ENCODE assay signal across 8 mouse cellular contexts in genomic region chr2:153052700-153053351, GRCm38 (mm10). TPM values are rescaled to one million over a fixed set of nuclear protein-coding genes. Genes with fewer than 3 reads are reported as not detected.
A peak's percentile ranks its signal among the peaks of the same experiment; 100 is the strongest.
DNase-seq lines count a peak whose midpoint lies in the region; ATAC-seq and TF ChIP-seq lines count a peak whose summit lies in the region.
"Had no signal": no experiment of that assay in that cellular context is flagged by ENCODE, and none has a peak within 500 bp of the region (broad histone marks: within the 10 kb centered on the region; RNA-seq: fewer than 3 reads in every experiment).

No protein-coding gene starts in this region.

- DNase-seq in liver, embryonic 11.5 days (ENCODE audit: low spot score): no peak
- no peak for DNase-seq in liver
- peak; percentile 24 for DNase-seq in brain, embryonic 14.5 days (ENCODE audit: low read depth)
- DNase-seq in gastrocnemius, postnatal 14 days: no peak
- DNase-seq: liver, embryonic 13.5 days had no signal

- H3K9ac ChIP-seq in liver, embryonic 11.5 days (ENCODE audit: low read depth, low read length): no peak overlapping the region
- H3K9ac ChIP-seq in embryonic facial prominence, embryonic 13.5 days: peak overlapping the region; percentile 36; the same call in 1 of the 2 replicates
- no peak overlapping the region for H3K9ac ChIP-seq in neural tube, embryonic 15.5 days (replicated peaks)
- H3K9ac ChIP-seq in heart, embryonic 11.5 days (ENCODE audit: low read depth, low read length): no peak overlapping the region
- H3K9ac ChIP-seq: liver, embryonic 13.5 days had no signal

- 7% methylated on average over 30 of the region's 30 CpGs for WGBS in liver, embryonic 11.5 days
- WGBS in embryonic facial prominence, embryonic 13.5 days: 6% methylated on average over 27 of the region's 30 CpGs
- WGBS in neural tube, embryonic 15.5 days: 8% methylated on average over 30 of the region's 30 CpGs
- WGBS in heart, embryonic 11.5 days (ENCODE audit: insufficient replicate concordance): 6% methylated on average over 30 of the region's 30 CpGs

- no peaks in the 10 kb centered on the region for H3K36me3 ChIP-seq in liver, embryonic 11.5 days (ENCODE audit: control insufficient read depth, insufficient read depth, low read length)
- no peaks in the 10 kb centered on the region for H3K36me3 ChIP-seq in embryonic facial prominence, embryonic 13.5 days
- H3K36me3 ChIP-seq in neural tube, embryonic 15.5 days: peaks cover 28% of the 10 kb centered on the region
- no peaks in the 10 kb centered on the region for H3K36me3 ChIP-seq in heart, embryonic 11.5 days (ENCODE audit: control insufficient read depth, insufficient read depth, low read length)
- H3K36me3 ChIP-seq: liver, embryonic 13.5 days had no signal

- TF ChIP-seq CTCF in brain, embryonic 14.5 days (IDR thresholded peaks at IDR 0.05; ENCODE audit: borderline replicate concordance, extremely low read depth, insufficient read depth, insufficient read length): peak; percentile 25; the same call in 1 of the 2 replicates

- no peak overlapping the region for H3K27ac ChIP-seq in liver, embryonic 11.5 days (ENCODE audit: low read depth, low read length)
- H3K27ac ChIP-seq in embryonic facial prominence, embryonic 13.5 days: no peak overlapping the region
- no peak overlapping the region for H3K27ac ChIP-seq in neural tube, embryonic 15.5 days (replicated peaks)
- H3K27ac ChIP-seq in heart, embryonic 11.5 days (ENCODE audit: low read depth, low read length): no peak overlapping the region
- H3K27ac ChIP-seq: liver, embryonic 13.5 days had no signal

- no peak overlapping the region for H3K4me3 ChIP-seq in liver, embryonic 11.5 days (ENCODE audit: low read depth, low read length)
- peak overlapping the region; percentile 9; the same call in 1 of the 2 replicates for H3K4me3 ChIP-seq in embryonic facial prominence, embryonic 13.5 days
- no peak overlapping the region for H3K4me3 ChIP-seq in neural tube, embryonic 15.5 days (replicated peaks)
- H3K4me3 ChIP-seq in heart, embryonic 11.5 days (ENCODE audit: low read depth, low read length): no peak overlapping the region
- H3K4me3 ChIP-seq: liver, embryonic 13.5 days had no signal

- H3K4me2 ChIP-seq in liver, embryonic 11.5 days: peak overlapping the region; percentile 14; the same call in 1 of the 2 replicates
- H3K4me2 ChIP-seq in embryonic facial prominence, embryonic 13.5 days: peak overlapping the region; percentile 30
- peak overlapping the region; percentile 20; the same call in 1 of the 2 replicates for H3K4me2 ChIP-seq in neural tube, embryonic 15.5 days
- no peak overlapping the region; the same call in 1 of the 2 replicates for H3K4me2 ChIP-seq in heart, embryonic 11.5 days
- H3K4me2 ChIP-seq: liver, embryonic 13.5 days had no signal

- H3K27me3 ChIP-seq in liver, embryonic 11.5 days (replicated peaks; ENCODE audit: control insufficient read depth, insufficient read depth, low read length): peaks cover 34% of the 10 kb centered on the region
- H3K27me3 ChIP-seq in embryonic facial prominence, embryonic 13.5 days: peaks cover 51% of the 10 kb centered on the region
- peaks cover 18% of the 10 kb centered on the region for H3K27me3 ChIP-seq in neural tube, embryonic 15.5 days (replicated peaks)
- H3K27me3 ChIP-seq in heart, embryonic 11.5 days (ENCODE audit: control insufficient read depth, insufficient read depth, low read length): peaks cover 50% of the 10 kb centered on the region

- no peak for ATAC-seq in liver, embryonic 11.5 days (replicated peaks; ENCODE audit: low FRiP score)
- ATAC-seq in embryonic facial prominence, embryonic 13.5 days (ENCODE audit: insufficient number of reproducible peaks, insufficient read depth, low FRiP score, low TSS enrichment, low read depth): no peak
- ATAC-seq in neural tube, embryonic 15.5 days (ENCODE audit: low FRiP score): no peak
- no peak for ATAC-seq in heart, embryonic 11.5 days (replicated peaks; ENCODE audit: insufficient number of reproducible peaks, low FRiP score, low TSS enrichment)

- no peaks in the 10 kb centered on the region for H3K9me3 ChIP-seq in liver, embryonic 11.5 days (ENCODE audit: control insufficient read depth, low read length)
- H3K9me3 ChIP-seq in embryonic facial prominence, embryonic 13.5 days: no peaks in the 10 kb centered on the region
- no peaks in the 10 kb centered on the region for H3K9me3 ChIP-seq in neural tube, embryonic 15.5 days (replicated peaks)
- no peaks in the 10 kb centered on the region for H3K9me3 ChIP-seq in heart, embryonic 11.5 days (replicated peaks; ENCODE audit: control insufficient read depth, low read length)
- H3K9me3 ChIP-seq: liver, embryonic 13.5 days had no signal

- TF ChIP-seq POLR2A in brain, embryonic 14.5 days (IDR thresholded peaks at IDR 0.05; ENCODE audit: borderline replicate concordance, extremely low read depth, insufficient read depth, insufficient read length, poor library complexity, severe bottlenecking): no peak

- intact Hi-C loops in gastrocnemius, postnatal 14 days (cut with DNase I; ENCODE audit: low total_unique reads): loop anchor here (5.0 kb wide), 1 partner anchor 94 kb away; no protein-coding TSS in a partner anchor

- no peaks in the 10 kb centered on the region for H3K4me1 ChIP-seq in liver, embryonic 11.5 days (replicated peaks; ENCODE audit: control insufficient read depth, insufficient read depth, low read length)
- H3K4me1 ChIP-seq in embryonic facial prominence, embryonic 13.5 days: peaks cover 14% of the 10 kb centered on the region
- H3K4me1 ChIP-seq in neural tube, embryonic 15.5 days: peaks cover 20% of the 10 kb centered on the region
- no peaks in the 10 kb centered on the region for H3K4me1 ChIP-seq in heart, embryonic 11.5 days (ENCODE audit: control insufficient read depth, insufficient read depth, low read length)

RNA-seq across cellular contexts. Expression of gene Ccm2l, which starts 12.9 kb away (rescaled TPM):
- 1.5 and 2.0 TPM in 2 replicates for polyA plus RNA-seq in liver, embryonic 11.5 days (2014; fragmentation: Nextera tagmentation; extraction: Ambion mirVana)
- 8.3 and 8.8 TPM in 2 replicates for polyA plus RNA-seq in brain, embryonic 14.5 days (2012; rRNA removed)
- 1.7 and 2.0 TPM in 2 replicates for polyA plus RNA-seq in embryonic facial prominence, embryonic 13.5 days (2015; fragmentation: Nextera tagmentation; extraction: Ambion mirVana)
- 1.3 and 1.4 TPM in 2 replicates for polyA plus RNA-seq in neural tube, embryonic 15.5 days (2015; fragmentation: Nextera tagmentation; extraction: Ambion mirVana)
- 5.2 and 6.1 TPM in 2 replicates for polyA plus RNA-seq in heart, embryonic 11.5 days (2014; fragmentation: Nextera tagmentation; extraction: Ambion mirVana)
- total RNA-seq in gastrocnemius, postnatal 14 days (2021): 1 to 10 TPM; 5.9 to 9.1 TPM

RNA-seq across cellular contexts. Expression of gene Xkr7, which starts 21.2 kb away (rescaled TPM):
- not detected in 2 replicates for polyA plus RNA-seq in liver, embryonic 11.5 days (2014; fragmentation: Nextera tagmentation; extraction: Ambion mirVana)
- 12.0 and 18.3 TPM in 2 replicates for polyA plus RNA-seq in brain, embryonic 14.5 days (2012; rRNA removed)
- 0.12 TPM in 1 of 2 replicates, not detected in the other for polyA plus RNA-seq in embryonic facial prominence, embryonic 13.5 days (2015; fragmentation: Nextera tagmentation; extraction: Ambion mirVana)
- polyA plus RNA-seq in neural tube, embryonic 15.5 days (2015; fragmentation: Nextera tagmentation; extraction: Ambion mirVana): 1.7 and 2.0 TPM in 2 replicates
- not detected in 2 replicates for polyA plus RNA-seq in heart, embryonic 11.5 days (2014; fragmentation: Nextera tagmentation; extraction: Ambion mirVana)
- under 1 TPM in 1 of 2 experiments, not detected in 1; 0.37 TPM for total RNA-seq in gastrocnemius, postnatal 14 days (2021)
- polyA plus RNA-seq: liver, embryonic 13.5 days had no signal

RNA-seq across cellular contexts. Expression of gene Pdrg1, which starts 37.6 kb away (rescaled TPM):
- 65.0 and 69.5 TPM in 2 replicates for polyA plus RNA-seq in liver, embryonic 11.5 days (2014; fragmentation: Nextera tagmentation; extraction: Ambion mirVana)
- polyA plus RNA-seq in brain, embryonic 14.5 days (2012; rRNA removed): 121 and 131 TPM in 2 replicates
- 120 and 136 TPM in 2 replicates for polyA plus RNA-seq in embryonic facial prominence, embryonic 13.5 days (2015; fragmentation: Nextera tagmentation; extraction: Ambion mirVana)
- polyA plus RNA-seq in neural tube, embryonic 15.5 days (2015; fragmentation: Nextera tagmentation; extraction: Ambion mirVana): 240 and 256 TPM in 2 replicates
- polyA plus RNA-seq in heart, embryonic 11.5 days (2014; fragmentation: Nextera tagmentation; extraction: Ambion mirVana): 60.8 and 75.6 TPM in 2 replicates
- 10 to 100 TPM; 56.8 to 65.5 TPM for total RNA-seq in gastrocnemius, postnatal 14 days (2021)

RNA-seq across cellular contexts. Expression of gene Hck, which starts 55.4 kb away (rescaled TPM):
- 5.1 and 5.2 TPM in 2 replicates for polyA plus RNA-seq in liver, embryonic 11.5 days (2014; fragmentation: Nextera tagmentation; extraction: Ambion mirVana)
- 1.6 and 2.3 TPM in 2 replicates for polyA plus RNA-seq in brain, embryonic 14.5 days (2012; rRNA removed)
- 8.0 and 8.9 TPM in 2 replicates for polyA plus RNA-seq in embryonic facial prominence, embryonic 13.5 days (2015; fragmentation: Nextera tagmentation; extraction: Ambion mirVana)
- polyA plus RNA-seq in neural tube, embryonic 15.5 days (2015; fragmentation: Nextera tagmentation; extraction: Ambion mirVana): 3.2 and 4.0 TPM in 2 replicates
- 0.87 and 1.6 TPM in 2 replicates for polyA plus RNA-seq in heart, embryonic 11.5 days (2014; fragmentation: Nextera tagmentation; extraction: Ambion mirVana)
- total RNA-seq in gastrocnemius, postnatal 14 days (2021): under 1 TPM; 0.60 to 0.76 TPM
